ENCODE assay signal across 43 mouse cellular contexts in genomic region chr4:136621956-136622355, GRCm38 (mm10). TPM values are rescaled to one million over a fixed set of nuclear protein-coding genes. Genes with fewer than 3 reads are reported as not detected.
"Had no signal": no experiment of that assay in that cellular context is flagged by ENCODE, and none has a peak within 500 bp of the region (broad histone marks: within the 10 kb centered on the region; RNA-seq: fewer than 3 reads in every experiment).

No protein-coding gene starts in this region.

- H3K4me1 ChIP-seq: heart, embryonic 12.5 days; heart, embryonic 13.5 days; hindbrain, embryonic 12.5 days; hindbrain, embryonic 13.5 days; hindbrain, embryonic 15.5 days; intestine, embryonic 15.5 days had no signal

- H3K9me3 ChIP-seq: heart, embryonic 10.5 days; heart, embryonic 12.5 days; heart, embryonic 13.5 days; heart, embryonic 15.5 days; hindbrain, embryonic 10.5 days; hindbrain, embryonic 12.5 days; hindbrain, embryonic 13.5 days; hindbrain, embryonic 15.5 days; intestine, embryonic 15.5 days; kidney, embryonic 15.5 days had no signal

- H3K27me3 ChIP-seq: hindbrain, embryonic 12.5 days; intestine, embryonic 15.5 days had no signal

- H3K36me3 ChIP-seq: heart, embryonic 10.5 days; heart, embryonic 12.5 days; heart, embryonic 13.5 days; heart, embryonic 15.5 days; hindbrain, embryonic 10.5 days; hindbrain, embryonic 12.5 days; hindbrain, embryonic 13.5 days; hindbrain, embryonic 15.5 days; intestine, embryonic 15.5 days; kidney, embryonic 15.5 days had no signal

- H3K4me2 ChIP-seq: heart, embryonic 11.5 days; heart, embryonic 12.5 days; heart, embryonic 13.5 days; heart, embryonic 15.5 days; hindbrain, embryonic 12.5 days; hindbrain, embryonic 13.5 days; hindbrain, embryonic 14.5 days; hindbrain, embryonic 15.5 days; intestine, embryonic 15.5 days; kidney, embryonic 15.5 days had no signal

- H3K27ac ChIP-seq: heart, embryonic 10.5 days; heart, embryonic 13.5 days; heart, embryonic 15.5 days; hindbrain, embryonic 10.5 days; hindbrain, embryonic 12.5 days; hindbrain, embryonic 13.5 days; hindbrain, embryonic 14.5 days; hindbrain, embryonic 15.5 days; hindbrain, postnatal 0 days; intestine, embryonic 15.5 days; kidney, embryonic 15.5 days; kidney, postnatal 0 days; layer of hippocampus, adult 2 months; left cerebral cortex, adult 2 months had no signal

- DNase-seq: kidney, adult 11 months; layer of hippocampus, postnatal 36 days had no signal

- H3K4me3 ChIP-seq: heart, embryonic 10.5 days; heart, embryonic 12.5 days; heart, embryonic 13.5 days; heart, embryonic 15.5 days; hindbrain, embryonic 10.5 days; hindbrain, embryonic 12.5 days; hindbrain, embryonic 13.5 days; hindbrain, embryonic 15.5 days; intestine, embryonic 15.5 days; kidney, embryonic 15.5 days; layer of hippocampus, adult 2 months; left cerebral cortex, adult 2 months had no signal

- H3K9ac ChIP-seq: heart, embryonic 12.5 days; heart, embryonic 13.5 days; heart, embryonic 15.5 days; hindbrain, embryonic 12.5 days; hindbrain, embryonic 14.5 days; hindbrain, embryonic 15.5 days; intestine, embryonic 15.5 days; kidney, embryonic 15.5 days had no signal

- ATAC-seq: inflammation-experienced regulatory T-cells, adult 6 months; intestine, embryonic 15.5 days; intestine, embryonic 16.5 days; intestine, postnatal 0 days had no signal

RNA-seq across cellular contexts. Expression of gene Lactbl1, which starts 0.5 kb away (rescaled TPM):
- total RNA-seq: heart, postnatal 10 days; heart, postnatal 14 days; heart, postnatal 25 days; heart, postnatal 36 days; heart, postnatal 4 days; layer of hippocampus, adult 18-20 months; layer of hippocampus, postnatal 36 days; left cerebral cortex, adult 18-20 months had no signal
- polyA plus RNA-seq: heart, embryonic 10.5 days; heart, embryonic 11.5 days; heart, embryonic 12.5 days; heart, embryonic 13.5 days; heart, embryonic 14.5 days; heart, embryonic 15.5 days; heart, postnatal 0 days; hindbrain, embryonic 10.5 days; hindbrain, embryonic 11.5 days; hindbrain, embryonic 13.5 days; intestine, embryonic 14.5 days; intestine, embryonic 15.5 days; intestine, embryonic 16.5 days; intestine, postnatal 0 days; kidney, adult 2 months; kidney, embryonic 14.5 days; kidney, embryonic 15.5 days; kidney, embryonic 16.5 days; kidney, postnatal 0 days; large intestine, adult 2 months had no signal

RNA-seq across cellular contexts. Expression of gene Tex46, which starts 11.7 kb away (rescaled TPM):
- total RNA-seq: heart, postnatal 10 days; heart, postnatal 14 days; heart, postnatal 25 days; heart, postnatal 36 days; heart, postnatal 4 days; hematopoietic stem cell, adult 5-6 weeks; hindbrain, postnatal 0 days; layer of hippocampus, adult 18-20 months; layer of hippocampus, adult 2 months; layer of hippocampus, adult 8-10 months; layer of hippocampus, postnatal 10 days; layer of hippocampus, postnatal 14 days; layer of hippocampus, postnatal 25 days; layer of hippocampus, postnatal 36 days; left cerebral cortex, adult 18-20 months; left cerebral cortex, adult 2 months had no signal
- polyA plus RNA-seq: heart, embryonic 10.5 days; heart, embryonic 11.5 days; heart, embryonic 12.5 days; heart, embryonic 13.5 days; heart, embryonic 14.5 days; heart, embryonic 15.5 days; heart, embryonic 16.5 days; heart, postnatal 0 days; hindbrain, embryonic 10.5 days; hindbrain, embryonic 11.5 days; hindbrain, embryonic 12.5 days; hindbrain, embryonic 13.5 days; hindbrain, embryonic 14.5 days; hindbrain, embryonic 15.5 days; hindbrain, embryonic 16.5 days; hindbrain, postnatal 0 days; inflammation-experienced regulatory T-cells, adult 6 months; intestine, embryonic 14.5 days; intestine, embryonic 15.5 days; intestine, embryonic 16.5 days; intestine, postnatal 0 days; kidney, adult 2 months; kidney, embryonic 14.5 days; kidney, embryonic 15.5 days; kidney, embryonic 16.5 days; kidney, postnatal 0 days; large intestine, adult 2 months had no signal
